Mouse (Mus musculus) liver, embryonic 12.5 days (tissue): ENCODE measurements around the gene Nxf7. TPM values are rescaled to one million over a fixed set of nuclear protein-coding genes. Genes with fewer than 3 reads are reported as not detected.
"Not testable (repeated sequence)": the region's sequence is repeated elsewhere in the genome, so short reads cannot be mapped to it uniquely, and the experiment has no call there.

Experiments used
- ATAC-seq: fragments of 200-750 bp; cut with Nextera tagmentation; 2 replicates; pipeline ENCODE4 v1.8.0; 2017; ENCODE audit warnings: moderate number of reproducible peaks, mild to moderate bottlenecking, moderate library complexity
- H3K27ac ChIP-seq: fragments of 300-500 bp; sonication (generic); 2 replicates; pipeline ENCODE4 v1.5.1; 2016; ENCODE audit warnings: mild to moderate bottlenecking
- H3K27me3 ChIP-seq: fragments of 300-500 bp; sonication (generic); replicated peaks from 2 replicates; pipeline ENCODE4 v1.6.1; 2016; ENCODE audit warnings: mild to moderate bottlenecking, moderate library complexity
- H3K36me3 ChIP-seq: fragments of 300-500 bp; sonication (generic); 2 replicates; pipeline ENCODE4 v1.6.1; 2016; ENCODE audit warnings: mild to moderate bottlenecking, moderate library complexity
- H3K4me1 ChIP-seq: fragments of 300-500 bp; sonication (generic); 2 replicates; pipeline ENCODE4 v1.6.1; 2016
- H3K4me2 ChIP-seq: fragments of 300-500 bp; sonication (generic); 2 replicates; pipeline ENCODE4 v1.6.1; 2016; ENCODE audit warnings: mild to moderate bottlenecking, moderate library complexity
- H3K4me3 ChIP-seq: fragments of 300-500 bp; sonication (generic); 2 replicates; pipeline ENCODE4 v1.5.1; 2016; ENCODE audit warnings: mild to moderate bottlenecking, moderate library complexity
- H3K9ac ChIP-seq: fragments of 300-500 bp; sonication (generic); 2 replicates; pipeline ENCODE4 v1.6.1; 2016; ENCODE audit warnings: mild to moderate bottlenecking, moderate library complexity
- H3K9me3 ChIP-seq: fragments of 300-500 bp; sonication (generic); replicated peaks from 2 replicates; pipeline ENCODE4 v1.6.1; 2016; ENCODE audit warnings: mild to moderate bottlenecking, moderate library complexity
- WGBS: fragments of 180-500 bp; shearing (Covaris S2); methylation state at CpG from one replicate; pipeline ENCODE4 v1.1.7; 2016; ENCODE audit not compliant: insufficient replicate concordance; 5-methylcytosine and 5-hydroxymethylcytosine counted together
- polyA plus RNA-seq: library from polyadenylated mRNA; unstranded; fragments of >200 nt; fragmentation: Nextera tagmentation; extraction: Ambion mirVana; gene quantifications from 2 replicates; pipeline ENCODE4 v1.2.1, GENCODE M21; 2016

Gene Nxf7
- not detected in 2 replicates for polyA plus RNA-seq

- 52% methylated on average over 2 of the region's 2 CpGs for WGBS
- Histone ChIP-seq H3K9ac (no peak within 1 kb of the TSS), H3K27me3 (no peaks in the 10 kb centered on the region), H3K9me3 (0 out of 2 replicates have a peak, but pooled peaks cover 9% of the 10 kb centered on the region), H3K36me3 (no peaks in the 10 kb centered on the region), H3K4me3 (no peak within 1 kb of the TSS), H3K4me2 (no peak within 1 kb of the TSS), H3K4me1 (no peaks in the 10 kb centered on the region), H3K27ac (no peak within 1 kb of the TSS)
- ATAC-seq, result no peak
Measured at GRCm38 (mm10) chrX:135598677-135599076, at the start of gene Nxf7. Gene Nxf7 (minus strand): TSS chrX:135598777.

GRCm38 (mm10) chrX:135627605-135628004 is 29.0 kb upstream of the Nxf7 start, which contains the start of gene Prame:
Gene Prame (minus strand): TSS chrX:135627705.
- 73% methylated on average over 11 of the region's 11 CpGs for WGBS
- H3K36me3 ChIP-seq, result no peaks in the 10 kb centered on the region
- no peaks in the 10 kb centered on the region for H3K27me3 ChIP-seq
- no peak within 1 kb of the TSS for H3K27ac ChIP-seq
- no peaks in the 10 kb centered on the region for H3K4me1 ChIP-seq
- no peak for ATAC-seq
- H3K9me3 ChIP-seq, result no peaks in the 10 kb centered on the region
- no peak within 1 kb of the TSS for H3K4me2 ChIP-seq
- H3K9ac ChIP-seq, result no peak within 1 kb of the TSS
- no peak within 1 kb of the TSS for H3K4me3 ChIP-seq

DNA sequence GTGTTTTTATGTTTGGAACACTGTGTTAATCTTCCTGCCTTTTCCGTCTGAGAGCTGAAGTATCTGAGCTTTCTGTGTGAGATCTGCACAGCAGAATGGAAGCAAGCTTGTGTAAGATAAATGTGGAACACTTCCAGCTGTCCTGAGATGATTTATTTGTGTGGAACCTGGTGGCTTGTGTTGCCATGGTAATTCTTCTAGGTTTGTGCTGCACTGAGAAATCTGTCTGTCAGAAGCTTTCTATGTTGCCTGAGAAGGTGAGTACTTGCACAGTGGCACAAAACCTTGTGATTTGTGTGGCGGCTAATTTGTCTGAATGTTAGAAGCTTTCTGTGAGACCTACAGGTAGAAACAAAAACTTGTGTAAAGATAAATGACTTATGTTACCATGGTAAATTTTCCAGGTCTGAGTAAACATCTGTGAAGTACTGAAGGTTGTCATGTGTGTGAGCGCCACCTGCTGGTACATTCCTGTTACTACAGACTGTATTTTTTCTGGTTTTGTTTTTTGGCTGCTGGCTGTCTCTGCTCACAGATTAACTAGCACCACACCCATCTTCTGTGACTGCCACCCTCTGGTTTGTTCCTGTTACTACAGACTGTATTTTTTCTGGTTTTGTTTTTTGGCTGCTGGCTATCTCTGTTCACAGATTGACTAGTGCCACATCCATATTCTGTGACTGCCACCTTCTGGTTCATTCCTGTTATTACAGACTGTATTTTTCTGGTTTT is 2.9 kb upstream of the Nxf7 start:
- H3K4me2 ChIP-seq, H3K27ac ChIP-seq, H3K9me3 ChIP-seq, H3K27me3 ChIP-seq, H3K36me3 ChIP-seq, H3K9ac ChIP-seq, H3K4me3 ChIP-seq, H3K4me1 ChIP-seq, ATAC-seq: not testable (repeated sequence)
- WGBS, result 62% methylated on average over 3 of the region's 3 CpGs

DNA sequence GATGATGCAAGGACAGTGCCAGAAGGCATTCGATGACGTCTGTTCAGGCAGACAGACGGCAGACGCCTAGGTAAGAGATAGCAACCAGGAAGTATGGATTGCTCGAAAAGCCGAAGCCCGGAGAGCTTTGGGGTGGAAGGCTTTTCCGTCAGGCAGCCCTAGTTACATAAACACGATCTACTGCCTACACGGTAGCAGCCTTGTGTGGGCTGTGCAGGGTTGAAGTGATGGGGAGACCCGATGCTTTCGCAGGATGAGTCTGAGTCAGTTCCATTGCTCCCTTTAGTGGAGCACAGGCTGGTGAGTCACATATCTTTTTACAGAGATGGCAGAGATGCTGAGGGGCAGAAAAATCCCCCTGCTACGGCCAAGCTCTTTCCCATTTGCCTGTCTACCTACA is 481 bp downstream of the Nxf7 start:
- Histone ChIP-seq H3K27me3 (no peaks in the 10 kb centered on the region), H3K27ac (no peak overlapping the region), H3K4me3 (no peak overlapping the region), H3K4me1 (no peaks in the 10 kb centered on the region), H3K9ac (no peak overlapping the region), H3K4me2 (no peak overlapping the region), H3K9me3 (0 out of 2 replicates have a peak, but pooled peaks cover 9% of the 10 kb centered on the region), H3K36me3 (no peaks in the 10 kb centered on the region)
- 58% methylated on average over 13 of the region's 13 CpGs for WGBS
- ATAC-seq, result no peak

GRCm38 (mm10) chrX:135576412-135576811 is 22.2 kb downstream of the Nxf7 start:
- Histone ChIP-seq H3K27ac (no peak overlapping the region), H3K27me3 (no peaks in the 10 kb centered on the region), H3K9ac (no peak overlapping the region), H3K36me3 (no peaks in the 10 kb centered on the region), H3K4me2 (no peak overlapping the region), H3K4me3 (no peak overlapping the region), H3K4me1 (peaks cover 3% of the 10 kb centered on the region; the same call in 1 of the 2 replicates), H3K9me3 (no peaks in the 10 kb centered on the region)
- ATAC-seq, result no peak
- WGBS, result 52% methylated on average over 1 of the region's 1 CpGs

GRCm38 (mm10) chrX:135574958-135575628 is 23.5 kb downstream of the Nxf7 start:
- WGBS, result 31% methylated on average over 9 of the region's 9 CpGs
- H3K4me2 ChIP-seq, result peak overlapping the region; percentile 34
- not testable (repeated sequence) for H3K27me3 ChIP-seq, H3K9me3 ChIP-seq, H3K4me3 ChIP-seq, H3K27ac ChIP-seq, H3K36me3 ChIP-seq, H3K9ac ChIP-seq, H3K4me1 ChIP-seq
- peak; percentile 78 for ATAC-seq

- H3K4me2 ChIP-seq, result peak overlapping the region; percentile 34
- H3K36me3 ChIP-seq, H3K27me3 ChIP-seq, H3K4me3 ChIP-seq, H3K9ac ChIP-seq, H3K4me1 ChIP-seq, H3K27ac ChIP-seq, H3K9me3 ChIP-seq: not testable (repeated sequence)
- 16% methylated on average over 8 of the region's 8 CpGs for WGBS
- peak; percentile 49 for ATAC-seq
Measured at GRCm38 (mm10) chrX:135574261-135574957, 24.2 kb downstream of the Nxf7 start.

GRCm38 (mm10) chrX:135569467-135569866 is 29.1 kb downstream of the Nxf7 start:
- not testable (repeated sequence) for H3K4me2 ChIP-seq, H3K9ac ChIP-seq, H3K27me3 ChIP-seq, H3K9me3 ChIP-seq, H3K4me3 ChIP-seq, H3K27ac ChIP-seq, H3K4me1 ChIP-seq, ATAC-seq, H3K36me3 ChIP-seq
- 0% methylated on average over 1 of the region's 2 CpGs for WGBS

DNA sequence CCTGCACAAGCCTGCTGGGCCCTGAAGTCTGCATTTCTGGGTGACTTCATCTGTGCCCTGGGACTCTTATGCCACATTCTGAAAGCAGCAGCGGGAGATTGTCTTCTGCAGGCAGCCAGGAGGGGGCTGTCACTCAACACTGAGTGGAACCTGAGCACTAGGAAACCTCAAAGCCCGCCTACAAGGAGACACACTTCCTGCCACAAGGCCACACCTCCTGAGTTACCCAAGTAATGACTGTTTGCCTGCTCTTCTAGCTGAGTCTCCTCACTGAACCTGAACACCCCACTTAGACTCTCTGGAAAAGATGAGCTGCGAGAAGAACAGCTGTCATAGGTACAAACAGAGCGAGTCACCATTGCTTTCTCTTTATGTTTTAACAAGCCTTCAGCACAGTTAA is 33.6 kb downstream of the Nxf7 start:
- WGBS, result 34% methylated on average over 4 of the region's 4 CpGs
- not testable (repeated sequence) for H3K4me3 ChIP-seq, H3K4me2 ChIP-seq, H3K4me1 ChIP-seq, ATAC-seq, H3K36me3 ChIP-seq, H3K27me3 ChIP-seq, H3K9ac ChIP-seq, H3K9me3 ChIP-seq, H3K27ac ChIP-seq

DNA sequence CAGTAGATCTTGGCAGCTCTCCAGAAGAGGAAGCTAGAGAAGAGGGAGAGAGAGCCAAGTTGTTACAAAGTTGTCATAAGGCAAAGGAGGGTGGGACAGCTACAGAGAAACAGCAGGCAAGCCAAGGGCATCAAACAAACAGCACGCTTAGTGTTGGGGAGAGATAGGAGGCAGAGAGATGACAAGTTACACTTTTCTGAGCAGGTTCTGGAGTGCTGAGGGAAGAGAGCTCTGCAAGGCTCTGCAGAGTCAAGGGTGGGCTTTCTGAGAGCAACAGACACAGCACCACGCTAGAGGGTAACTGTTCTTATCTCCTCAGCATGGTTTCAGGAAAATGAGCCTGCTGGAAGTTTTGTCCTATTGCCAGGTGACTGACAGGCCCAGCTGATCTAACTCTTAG is 35.7 kb downstream of the Nxf7 start:
- no peaks in the 10 kb centered on the region for H3K27me3 ChIP-seq
- ATAC-seq, result no peak
- no peak overlapping the region for H3K4me2 ChIP-seq
- 28% methylated on average over 2 of the region's 2 CpGs for WGBS
- no peak overlapping the region for H3K9ac ChIP-seq
- H3K27ac ChIP-seq, result no peak overlapping the region
- H3K9me3 ChIP-seq, result no peaks in the 10 kb centered on the region
- no peak overlapping the region for H3K4me3 ChIP-seq
- no peaks in the 10 kb centered on the region for H3K36me3 ChIP-seq
- H3K4me1 ChIP-seq, result no peaks in the 10 kb centered on the region

DNA sequence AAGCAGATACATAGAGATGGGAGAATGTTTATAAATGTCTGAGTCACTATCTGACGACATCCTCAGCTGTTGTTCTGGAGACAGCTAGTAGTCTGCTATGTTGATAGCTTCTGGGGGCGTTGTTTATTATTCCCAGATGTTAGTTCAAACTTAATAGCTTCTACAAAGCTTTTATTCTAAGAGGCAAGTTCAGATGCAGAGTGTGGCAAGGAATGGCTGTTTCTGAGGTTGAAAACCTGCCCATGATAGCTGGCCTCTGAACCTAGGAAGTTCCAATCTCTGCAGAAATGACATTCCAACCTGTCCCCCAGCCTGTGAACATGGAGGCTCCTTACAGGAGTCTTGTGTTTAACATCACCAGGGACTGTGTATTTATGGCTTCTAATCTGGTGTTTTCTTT is 36.9 kb downstream of the Nxf7 start:
- H3K9ac ChIP-seq, H3K27me3 ChIP-seq, H3K4me3 ChIP-seq, H3K4me1 ChIP-seq, ATAC-seq, H3K27ac ChIP-seq, H3K9me3 ChIP-seq, H3K4me2 ChIP-seq, H3K36me3 ChIP-seq: not testable (repeated sequence)
- 41% methylated on average over 2 of the region's 2 CpGs for WGBS

GRCm38 (mm10) chrX:135560933-135561332 is 37.6 kb downstream of the Nxf7 start:
- H3K9ac ChIP-seq, H3K27ac ChIP-seq, H3K4me3 ChIP-seq, ATAC-seq, H3K9me3 ChIP-seq, H3K4me2 ChIP-seq, H3K27me3 ChIP-seq, H3K36me3 ChIP-seq, H3K4me1 ChIP-seq: not testable (repeated sequence)
- WGBS, result 17% methylated on average over 4 of the region's 4 CpGs
